Mouse (Mus musculus): Measurements from ENCODE around the gene 1700028J19Rik. TPM values are rescaled to one million over a fixed set of nuclear protein-coding genes. Genes with fewer than 3 reads are reported as not detected.
"Not testable (repeated sequence)": the region's sequence is repeated elsewhere in the genome, so short reads cannot be mapped to it uniquely, and the experiment has no call there.

1700028J19Rik gene
- polyA plus RNA-seq, 1 experiment from 2014 or later = 0.88 TPM

DNA sequence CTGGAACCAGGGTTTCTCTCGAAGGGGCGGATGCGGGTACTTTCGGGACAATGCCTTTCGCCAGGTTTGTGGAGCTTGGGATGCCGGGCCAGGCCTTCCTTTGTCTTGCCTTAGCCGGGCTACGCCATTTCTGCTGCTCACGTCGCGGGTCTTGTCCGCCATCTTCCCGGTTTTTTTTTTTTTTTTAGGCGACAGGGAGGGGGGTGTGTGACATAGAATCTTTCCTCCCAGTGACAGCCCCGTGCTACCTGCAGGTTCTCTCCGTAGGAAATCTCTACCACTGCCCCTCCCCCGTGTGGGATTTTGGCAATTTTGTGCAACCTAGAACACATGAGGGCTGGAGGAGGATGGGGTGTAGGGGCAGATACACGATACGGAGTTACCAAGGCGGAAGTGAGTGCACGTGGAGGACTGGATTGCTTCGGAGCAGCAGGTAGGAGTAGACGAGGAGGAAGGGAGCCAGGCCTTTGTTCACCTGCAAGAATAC lies 532 bp upstream of the 1700028J19Rik start:
- Histone ChIP-seq H3K36me3 (peaks cover 38% of the 10 kb centered on the region), H3K4me1 (peaks cover 11% of the 10 kb centered on the region), H3K27ac (peak overlapping the region; percentile 97), H3K4me3 (peak overlapping the region; percentile 97), H3K9me3 (no peaks in the 10 kb centered on the region), H3K27me3 (ENCODE audit: insufficient read depth, poor library complexity, severe bottlenecking) (no peaks in the 10 kb centered on the region)
- peak; percentile 82 for DNase-seq (ENCODE audit: low spot score)
- 0% methylated on average over 23 of the region's 23 CpGs for WGBS

DNA sequence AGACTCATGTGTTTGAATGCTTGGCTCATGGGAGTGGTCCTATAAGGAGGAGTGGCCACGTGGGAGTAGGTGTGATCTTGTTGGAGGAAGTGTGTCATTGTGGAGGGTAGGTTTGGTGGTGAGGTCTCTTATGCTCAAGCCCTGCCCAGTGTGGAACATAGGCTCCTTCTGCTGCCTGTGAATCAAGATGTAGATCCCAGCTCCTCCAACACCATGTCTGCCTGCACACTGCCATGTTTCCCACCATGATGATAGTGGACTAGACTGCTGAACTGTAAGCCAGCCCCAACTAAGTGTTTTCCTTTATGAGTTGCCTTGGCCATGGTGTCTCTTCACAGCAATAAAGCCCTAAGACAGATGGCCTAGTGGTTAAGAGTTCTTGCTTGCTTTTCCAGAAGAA lies 2.4 kb downstream of the 1700028J19Rik start:
- no peaks in the 10 kb centered on the region for H3K9me3 ChIP-seq
- H3K27me3 ChIP-seq (ENCODE audit: insufficient read depth, poor library complexity, severe bottlenecking) = no peaks in the 10 kb centered on the region
- peaks cover 11% of the 10 kb centered on the region for H3K4me1 ChIP-seq
- H3K36me3 ChIP-seq = peaks cover 12% of the 10 kb centered on the region
- H3K27ac ChIP-seq = no peak overlapping the region
- H3K4me3 ChIP-seq = no peak overlapping the region
- 63% methylated on average over 1 of the region's 1 CpGs for whole genome bisulfite sequencing
- DNase-seq (ENCODE audit: low spot score) = no peak

DNA sequence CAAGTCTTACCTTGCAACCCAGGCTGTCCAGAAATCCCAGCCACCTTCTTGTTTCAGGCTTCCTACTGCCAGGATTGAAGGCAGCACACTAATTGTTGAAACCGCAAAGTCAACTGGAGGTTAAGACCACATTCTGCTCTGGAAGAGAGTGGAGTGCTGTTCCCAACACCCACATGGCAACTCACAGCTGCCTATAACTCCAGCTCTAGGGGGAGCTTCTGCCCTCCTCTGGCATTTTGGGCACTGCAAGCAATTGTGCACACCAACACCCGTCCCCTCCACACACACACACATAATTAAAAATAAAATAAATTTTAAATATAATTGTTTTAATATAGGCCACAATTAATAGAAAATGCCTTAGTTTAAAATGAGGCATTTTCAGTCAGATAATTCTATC lies 5.3 kb downstream of the 1700028J19Rik start:
- no peak for DNase-seq (ENCODE audit: low spot score)
- Histone ChIP-seq H3K4me3 (no peak overlapping the region), H3K9me3 (no peaks in the 10 kb centered on the region), H3K4me1 (peaks cover 7% of the 10 kb centered on the region), H3K27me3 (ENCODE audit: insufficient read depth, poor library complexity, severe bottlenecking) (no peaks in the 10 kb centered on the region), H3K27ac (no peak overlapping the region), H3K36me3 (no peaks in the 10 kb centered on the region)
- 62% methylated on average over 2 of the region's 2 CpGs for WGBS

DNA sequence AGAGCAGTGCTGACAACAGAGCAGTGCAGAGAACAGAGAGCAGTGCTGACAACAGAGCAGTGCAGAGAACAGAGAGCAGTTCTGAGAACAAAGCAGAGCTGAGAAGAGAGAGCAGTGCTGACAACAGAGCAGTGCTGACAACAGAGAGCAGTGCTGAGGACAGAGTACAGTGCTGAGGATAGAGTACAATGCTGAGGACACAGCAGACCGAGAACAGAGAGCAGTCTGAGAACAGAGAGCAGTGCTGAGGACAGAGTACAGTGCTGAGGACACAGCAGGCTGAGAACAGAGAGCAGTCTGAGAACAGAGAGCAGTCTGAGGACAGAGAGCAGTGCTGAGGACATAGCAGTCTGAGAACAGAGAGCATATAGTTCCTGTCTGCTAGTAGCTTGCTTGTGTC lies 5.8 kb downstream of the 1700028J19Rik start:
- WGBS = 33% methylated on average over 1 of the region's 1 CpGs
- no peak overlapping the region for H3K4me3 ChIP-seq
- peaks cover 7% of the 10 kb centered on the region for H3K4me1 ChIP-seq
- no peaks in the 10 kb centered on the region for H3K36me3 ChIP-seq
- H3K27ac ChIP-seq = no peak overlapping the region
- no peak for DNase-seq (ENCODE audit: low spot score)
- H3K27me3 ChIP-seq (ENCODE audit: insufficient read depth, poor library complexity, severe bottlenecking) = no peaks in the 10 kb centered on the region
- no peaks in the 10 kb centered on the region for H3K9me3 ChIP-seq

DNA sequence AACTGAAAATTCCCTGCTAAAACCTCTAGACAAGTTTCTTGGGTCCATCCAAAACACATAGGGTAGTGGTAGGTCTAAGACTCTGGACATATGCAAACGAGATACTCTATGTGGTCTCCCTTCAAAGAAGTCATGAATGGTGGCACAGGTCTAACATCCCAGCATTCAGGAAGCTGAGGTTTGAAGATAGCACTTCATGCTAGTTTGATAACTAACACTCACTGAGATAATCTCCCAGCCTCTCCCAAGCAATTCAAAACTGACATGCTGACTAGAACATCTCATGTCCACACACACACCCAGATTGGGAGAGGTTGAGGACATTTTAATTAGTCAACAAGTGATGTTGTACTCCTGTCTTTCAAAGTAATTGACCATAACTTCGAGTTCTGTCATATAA lies 6.6 kb downstream of the 1700028J19Rik start:
- Histone ChIP-seq H3K9me3 (no peaks in the 10 kb centered on the region), H3K4me3 (no peak overlapping the region), H3K27ac (no peak overlapping the region), H3K4me1 (no peaks in the 10 kb centered on the region), H3K36me3 (no peaks in the 10 kb centered on the region), H3K27me3 (ENCODE audit: insufficient read depth, poor library complexity, severe bottlenecking) (no peaks in the 10 kb centered on the region)
- no peak for DNase-seq (ENCODE audit: low spot score)
- 63% methylated on average over 2 of the region's 2 CpGs for WGBS

DNA sequence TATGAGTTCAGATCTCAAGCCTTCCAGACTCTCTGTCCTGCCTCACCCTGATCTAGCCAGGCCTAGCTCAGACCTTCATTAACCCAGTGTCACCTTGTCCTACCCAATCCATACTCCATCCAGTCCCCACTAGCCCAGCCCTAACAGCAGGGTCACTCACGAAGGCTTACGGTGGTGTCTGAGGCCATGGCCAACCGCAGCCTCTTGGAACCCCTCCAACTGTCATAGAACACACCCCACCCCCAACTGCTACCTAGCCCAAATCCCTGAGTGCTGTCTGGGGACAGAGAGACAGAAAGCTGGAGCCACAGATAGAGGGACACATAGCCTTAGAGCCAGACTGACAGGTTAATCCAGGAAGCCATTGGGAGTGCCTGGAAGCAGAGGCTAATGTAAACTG lies 10.6 kb downstream of the 1700028J19Rik start, which contains the start of gene Gm36864:
Gene Gm36864 (plus strand): TSS at position 269 of the 400 bp plus-strand sequence.
- DNase-seq (ENCODE audit: low spot score) = no peak
- Histone ChIP-seq H3K9me3 (no peaks in the 10 kb centered on the region), H3K4me3 (no peak within 1 kb of the TSS), H3K4me1 (no peaks in the 10 kb centered on the region), H3K36me3 (no peaks in the 10 kb centered on the region), H3K27me3 (ENCODE audit: insufficient read depth, poor library complexity, severe bottlenecking) (no peaks in the 10 kb centered on the region), H3K27ac (no peak within 1 kb of the TSS)
- 77% methylated on average over 3 of the region's 3 CpGs for WGBS

DNA sequence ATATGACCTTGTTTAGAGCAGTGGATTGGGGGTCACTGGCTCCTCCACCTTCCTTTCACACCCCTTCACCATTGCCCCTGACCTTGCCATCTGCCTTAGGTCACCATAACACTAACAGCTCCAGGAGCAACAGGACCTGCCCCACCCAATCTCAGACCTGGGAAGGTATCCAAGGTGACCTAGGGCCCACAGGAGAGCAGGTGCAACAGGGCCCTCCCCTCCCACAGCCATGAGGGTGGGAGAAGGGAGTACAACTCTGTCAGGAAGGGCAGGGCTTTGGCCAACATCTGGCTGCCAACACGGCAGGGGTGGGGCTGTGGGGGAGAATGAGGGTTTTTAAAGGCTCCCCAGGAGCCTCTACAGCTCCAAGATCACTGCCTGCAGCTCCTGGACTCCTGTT lies 21.4 kb downstream of the 1700028J19Rik start, which contains the start of gene Klk1:
Gene Klk1 (plus strand): TSS at position 285 of the 400 bp plus-strand sequence.
- Histone ChIP-seq H3K27me3 (ENCODE audit: insufficient read depth, poor library complexity, severe bottlenecking) (no peaks in the 10 kb centered on the region), H3K9me3 (no peaks in the 10 kb centered on the region), H3K27ac (no peak within 1 kb of the TSS), H3K4me1 (peaks cover 3% of the 10 kb centered on the region; the same call in 1 of the 2 replicates), H3K36me3 (no peaks in the 10 kb centered on the region), H3K4me3 (no peak within 1 kb of the TSS)
- no peak for DNase-seq (ENCODE audit: low spot score)
- WGBS = 31% methylated on average over 1 of the region's 1 CpGs

DNA sequence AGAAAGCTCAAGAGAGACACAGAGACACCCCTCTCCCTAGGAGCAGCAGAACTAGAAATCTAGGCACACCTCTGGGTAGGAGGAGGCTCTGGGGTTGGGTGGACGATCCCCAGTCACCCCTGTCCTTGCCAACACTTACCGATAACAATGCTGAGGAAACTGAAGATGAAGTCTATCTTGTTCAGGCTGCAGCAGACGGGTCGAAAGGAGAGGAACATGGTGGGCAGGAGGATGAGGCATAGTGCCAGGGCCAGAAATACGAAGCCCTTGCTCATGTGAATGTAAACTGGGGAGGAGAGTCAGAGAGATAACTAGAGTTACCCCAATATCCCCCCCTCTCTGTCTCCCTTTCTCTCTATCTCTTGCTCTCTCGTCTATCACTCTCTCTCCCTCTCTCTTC lies 24.2 kb downstream of the 1700028J19Rik start:
- not testable (repeated sequence) for H3K36me3 ChIP-seq; H3K4me1 ChIP-seq; H3K9me3 ChIP-seq; DNase-seq (ENCODE audit: low spot score); H3K4me3 ChIP-seq; H3K27me3 ChIP-seq (ENCODE audit: insufficient read depth, poor library complexity, severe bottlenecking); H3K27ac ChIP-seq
- WGBS = 66% methylated on average over 6 of the region's 6 CpGs

DNA sequence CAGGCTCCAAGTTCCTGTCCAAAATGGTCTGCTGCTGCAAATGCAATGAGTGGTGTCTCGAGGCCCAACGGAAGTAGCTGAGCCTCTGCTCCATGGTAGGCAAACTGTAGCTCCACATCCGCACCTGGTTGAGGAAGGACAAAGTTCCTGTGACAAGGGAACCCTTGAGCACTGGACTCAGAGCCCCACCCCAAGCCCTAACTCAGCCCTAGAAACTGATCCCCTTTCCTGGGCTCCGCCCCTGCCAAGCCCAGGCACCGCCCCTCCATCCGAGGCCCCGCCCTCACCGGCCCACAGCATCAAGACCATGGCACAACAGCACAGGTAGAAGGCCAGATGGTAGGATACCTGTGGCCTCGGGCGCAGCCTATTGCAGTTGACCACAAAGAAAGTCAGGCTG lies 24.9 kb downstream of the 1700028J19Rik start:
- WGBS = 46% methylated on average over 8 of the region's 10 CpGs
- H3K4me3 ChIP-seq; H3K4me1 ChIP-seq; H3K9me3 ChIP-seq; H3K27ac ChIP-seq; H3K36me3 ChIP-seq; DNase-seq (ENCODE audit: low spot score): not testable (repeated sequence)
- 0 out of 2 replicates have a peak, but pooled peaks cover 11% of the 10 kb centered on the region for H3K27me3 ChIP-seq (ENCODE audit: insufficient read depth, poor library complexity, severe bottlenecking)

DNA sequence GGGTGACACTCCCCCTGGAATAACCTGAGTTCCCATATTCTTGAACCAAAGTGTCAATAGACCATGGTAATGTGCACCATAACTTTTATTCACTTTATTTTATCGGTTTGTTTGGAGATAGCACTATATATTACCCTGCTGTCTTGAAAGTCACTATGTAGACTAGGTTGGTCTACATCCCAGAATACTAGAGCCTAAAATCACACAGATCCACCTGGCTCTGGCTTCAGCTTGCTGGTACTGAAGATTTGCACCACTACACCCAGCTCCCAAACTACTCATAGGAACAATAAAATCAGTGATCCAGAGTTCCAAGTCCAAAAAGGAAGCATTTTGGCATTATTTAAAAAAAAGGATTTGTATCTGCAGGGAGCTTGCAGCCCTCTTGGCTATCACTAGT lies 30.9 kb downstream of the 1700028J19Rik start, which contains the start of gene Klk1b5:
Gene Klk1b5 (plus strand): TSS at position 301 of the 400 bp plus-strand sequence.
- no peak within 1 kb of the TSS for H3K4me3 ChIP-seq
- no peaks in the 10 kb centered on the region for H3K9me3 ChIP-seq
- no peak for DNase-seq (ENCODE audit: low spot score)
- 0 out of 2 replicates have a peak, but pooled peaks cover 13% of the 10 kb centered on the region for H3K27me3 ChIP-seq (ENCODE audit: insufficient read depth, poor library complexity, severe bottlenecking)
- WGBS = 86% methylated on average over 1 of the region's 1 CpGs
- no peaks in the 10 kb centered on the region for H3K4me1 ChIP-seq
- H3K36me3 ChIP-seq = no peaks in the 10 kb centered on the region
- H3K27ac ChIP-seq = no peak within 1 kb of the TSS

DNA sequence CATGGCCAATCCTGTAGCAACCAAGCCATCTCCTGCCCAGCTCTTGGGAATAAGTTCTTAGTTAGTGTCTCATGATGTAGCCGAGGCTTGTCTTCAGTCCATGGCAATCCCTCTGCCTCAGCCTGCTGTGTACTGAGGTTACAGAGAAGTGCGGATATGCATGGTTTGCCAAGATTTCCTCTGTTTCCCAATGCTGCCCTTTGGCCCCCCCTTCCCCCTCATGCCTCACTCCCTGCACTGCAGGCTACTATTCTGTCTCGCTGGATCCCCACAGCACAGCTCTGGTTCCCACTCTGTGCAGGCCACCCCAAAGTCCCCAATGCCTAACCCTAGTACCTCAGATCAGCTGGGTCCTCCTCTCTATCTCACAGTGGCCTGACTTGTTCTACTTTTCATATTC lies 38.2 kb downstream of the 1700028J19Rik start:
- H3K27me3 ChIP-seq (ENCODE audit: insufficient read depth, poor library complexity, severe bottlenecking) = no peaks in the 10 kb centered on the region
- H3K9me3 ChIP-seq = no peaks in the 10 kb centered on the region
- H3K27ac ChIP-seq = no peak overlapping the region
- H3K4me3 ChIP-seq = no peak overlapping the region
- H3K36me3 ChIP-seq = no peaks in the 10 kb centered on the region
- H3K4me1 ChIP-seq = no peaks in the 10 kb centered on the region
- 72% methylated on average over 3 of the region's 3 CpGs for WGBS
- DNase-seq (ENCODE audit: low spot score) = no peak

DNA sequence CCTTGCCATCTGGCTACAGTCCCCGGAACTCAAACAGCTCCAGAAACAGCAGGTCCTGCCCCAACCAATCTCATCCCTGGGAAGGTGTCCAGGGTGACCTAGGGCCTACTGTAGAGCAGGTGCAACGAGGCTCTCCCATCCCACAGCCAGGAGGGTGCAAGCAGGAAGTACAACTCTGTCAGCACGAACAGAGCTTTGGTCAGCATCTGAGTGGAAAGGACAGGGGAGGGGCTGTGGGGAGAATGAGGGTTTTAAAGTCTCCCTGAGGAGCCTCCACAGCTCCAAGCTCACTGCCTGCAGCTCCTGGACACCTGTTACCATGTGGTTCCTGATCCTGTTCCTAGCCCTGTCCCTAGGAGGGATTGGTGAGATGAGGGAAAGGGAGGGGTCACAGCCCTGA lies 39.4 kb downstream of the 1700028J19Rik start, which contains the start of gene Klk1b4:
Gene Klk1b4 (plus strand): TSS at position 301 of the 400 bp plus-strand sequence.
- H3K27ac ChIP-seq; H3K4me3 ChIP-seq; H3K9me3 ChIP-seq; H3K4me1 ChIP-seq; DNase-seq (ENCODE audit: low spot score); H3K27me3 ChIP-seq (ENCODE audit: insufficient read depth, poor library complexity, severe bottlenecking); H3K36me3 ChIP-seq: not testable (repeated sequence)
- WGBS = 58% methylated on average over 3 of the region's 3 CpGs

DNA sequence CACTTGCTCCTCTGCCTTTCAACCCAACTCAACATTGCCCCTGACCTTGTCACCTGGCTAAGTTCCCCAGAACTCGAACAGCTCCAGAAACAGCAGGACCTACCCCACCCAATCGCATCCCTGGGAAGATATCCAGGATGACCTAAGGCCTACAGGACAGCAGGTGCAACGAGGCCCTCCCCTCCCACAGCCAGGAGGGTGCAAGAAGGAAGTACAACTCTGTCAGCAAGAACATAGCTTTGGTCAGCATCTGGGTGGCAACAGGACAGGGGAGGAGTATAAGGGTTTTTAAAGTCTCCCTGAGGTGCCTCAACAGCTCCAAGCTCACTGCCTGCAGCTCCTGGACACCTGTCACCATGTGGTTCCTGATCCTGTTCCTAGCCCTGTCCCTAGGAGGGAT lies 48.6 kb downstream of the 1700028J19Rik start, which contains the start of gene Klk1b3:
Gene Klk1b3 (plus strand): TSS at position 301 of the 400 bp plus-strand sequence.
- 57% methylated on average over 3 of the region's 3 CpGs for WGBS
- no peak for DNase-seq (ENCODE audit: low spot score)

DNA sequence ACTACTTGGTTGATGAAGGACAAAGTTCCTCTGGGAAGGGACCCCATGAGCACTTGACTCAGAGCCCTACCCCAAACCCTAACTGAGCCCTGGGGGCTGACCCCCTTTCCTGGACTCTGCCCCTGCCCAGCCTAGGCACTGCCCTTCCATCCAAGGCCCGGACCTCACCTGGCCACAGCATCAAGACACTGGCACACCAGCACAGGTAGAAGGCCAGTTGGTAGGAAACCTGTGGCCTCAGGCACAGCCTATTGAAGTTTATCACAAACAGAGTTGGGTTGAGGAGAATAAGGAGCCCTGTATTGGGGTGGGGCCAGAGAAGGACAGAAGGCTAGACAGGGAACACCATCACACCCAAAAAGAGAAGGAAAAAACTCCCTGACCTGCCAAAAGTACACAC lies 53.0 kb downstream of the 1700028J19Rik start:
- not testable (repeated sequence) for H3K27ac ChIP-seq; H3K36me3 ChIP-seq; H3K4me3 ChIP-seq; H3K27me3 ChIP-seq (ENCODE audit: insufficient read depth, poor library complexity, severe bottlenecking); DNase-seq (ENCODE audit: low spot score); H3K9me3 ChIP-seq; H3K4me1 ChIP-seq
- 80% methylated on average over 1 of the region's 1 CpGs for WGBS

More for the DNA sequence above, 48.6 kb downstream of the 1700028J19Rik start, which contains the start of gene Klk1b3:
- H3K27me3 ChIP-seq (ENCODE audit: insufficient read depth, poor library complexity, severe bottlenecking) = no peaks in the 10 kb centered on the region
- H3K4me3 ChIP-seq = no peak within 1 kb of the TSS
- H3K27ac ChIP-seq = no peak within 1 kb of the TSS
- H3K4me1 ChIP-seq = no peaks in the 10 kb centered on the region
- no peaks in the 10 kb centered on the region for H3K36me3 ChIP-seq
- H3K9me3 ChIP-seq = no peaks in the 10 kb centered on the region
